Mouse (Mus musculus) midbrain, embryonic 15.5 days (tissue): ENCODE results near the gene Gm28635. TPM values are rescaled to one million over a fixed set of nuclear protein-coding genes. Genes with fewer than 3 reads are reported as not detected.
A peak's percentile ranks its signal among the peaks of the same experiment; 100 is the strongest.

ENCODE experiments used
- ATAC-seq: fragments of 200-750 bp; cut with Nextera tagmentation; replicated peaks from 2 replicates; pipeline ENCODE4 v1.8.0; 2017; ENCODE audit warnings: moderate TSS enrichment
- H3K27ac ChIP-seq: fragments of 300-500 bp; sonication (generic); 2 replicates; pipeline ENCODE4 v1.5.1; 2015; ENCODE audit warnings: mild to moderate bottlenecking, inconsistent platforms
- H3K27me3 ChIP-seq: fragments of 300-500 bp; sonication (generic); replicated peaks from 2 replicates; pipeline ENCODE4 v1.6.1; 2015; ENCODE audit warnings: inconsistent platforms
- H3K36me3 ChIP-seq: fragments of 300-500 bp; sonication (generic); replicated peaks from 2 replicates; pipeline ENCODE4 v1.6.1; 2015; ENCODE audit warnings: inconsistent platforms
- H3K4me1 ChIP-seq: fragments of 300-500 bp; sonication (generic); 2 replicates; pipeline ENCODE4 v1.6.1; 2015; ENCODE audit warnings: inconsistent platforms
- H3K4me2 ChIP-seq: fragments of 300-500 bp; sonication (generic); 2 replicates; pipeline ENCODE4 v1.6.1; 2015; ENCODE audit warnings: inconsistent platforms, mild to moderate bottlenecking, moderate library complexity
- H3K4me3 ChIP-seq: fragments of 300-500 bp; sonication (generic); 2 replicates; pipeline ENCODE4 v1.5.1; 2015; ENCODE audit warnings: mild to moderate bottlenecking, inconsistent platforms
- H3K9ac ChIP-seq: fragments of 300-500 bp; sonication (generic); 2 replicates; pipeline ENCODE4 v1.6.1; 2015; ENCODE audit warnings: mild to moderate bottlenecking, inconsistent platforms
- H3K9me3 ChIP-seq: fragments of 300-500 bp; sonication (generic); 2 replicates; pipeline ENCODE4 v1.6.1; 2016; ENCODE audit warnings: inconsistent platforms
- WGBS: fragments of 180-500 bp; shearing (Covaris S2); methylation state at CpG from one replicate; pipeline ENCODE4 v1.1.7; 2015; ENCODE audit warnings: mixed read lengths; 5-methylcytosine and 5-hydroxymethylcytosine counted together
- polyA plus RNA-seq: library from polyadenylated mRNA; unstranded; fragments of >200 nt; fragmentation: Nextera tagmentation; extraction: Ambion mirVana; gene quantifications from 2 replicates; pipeline ENCODE4 v1.2.1, GENCODE M21; 2015

Gm28635 gene
- polyA plus RNA-seq, 1 experiment from 2014 or later: not detected

- Histone ChIP-seq H3K9me3 (no peaks in the 10 kb centered on the region), H3K4me3 (peak overlapping the region; percentile 76), H3K27me3 (no peaks in the 10 kb centered on the region), H3K27ac (peak overlapping the region; percentile 56; the same call in 1 of the 2 replicates), H3K9ac (peak overlapping the region; percentile 53), H3K4me2 (peak overlapping the region; percentile 76), H3K36me3 (no peaks in the 10 kb centered on the region), H3K4me1 (peaks cover 23% of the 10 kb centered on the region)
- WGBS: 20% methylated on average over 6 of the region's 6 CpGs
- ATAC-seq: no peak; the same call in 1 of the 2 replicates
Measured at GRCm38 (mm10) chr2:84648369-84648768, 29.5 kb downstream of the Gm28635 start.

GRCm38 (mm10) chr2:84647051-84647568 is 30.7 kb downstream of the Gm28635 start:
- Histone ChIP-seq H3K9ac (no peak overlapping the region), H3K4me1 (peaks cover 28% of the 10 kb centered on the region)

DNA sequence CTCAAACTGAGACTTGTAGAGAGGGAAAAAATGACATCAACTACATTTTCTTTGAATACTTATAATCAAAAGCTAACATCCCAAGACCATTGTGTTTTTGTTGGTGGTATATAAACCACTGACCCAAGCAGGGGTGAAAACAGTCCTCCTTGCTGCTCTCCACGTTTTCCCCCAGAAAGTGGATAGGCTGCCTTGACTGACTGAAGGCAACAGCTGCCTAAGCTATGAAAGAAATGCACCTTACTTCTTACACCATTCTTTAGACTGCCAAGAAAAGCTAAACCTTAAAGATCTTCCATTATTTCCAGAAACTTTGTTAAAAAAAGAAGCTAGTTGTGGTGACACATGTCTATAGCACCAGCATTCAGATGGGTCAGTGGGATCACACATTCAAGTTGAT is 31.7 kb downstream of the Gm28635 start:
- H3K27ac ChIP-seq: no peak overlapping the region
- no peak overlapping the region for H3K4me2 ChIP-seq
- H3K27me3 ChIP-seq: no peaks in the 10 kb centered on the region

More at GRCm38 (mm10) chr2:84647051-84647568, 30.7 kb downstream of the Gm28635 start:
- H3K27me3 ChIP-seq: no peaks in the 10 kb centered on the region
- 95% methylated on average over 6 of the region's 6 CpGs for WGBS
- peak overlapping the region; percentile 76 for H3K4me2 ChIP-seq
- H3K9me3 ChIP-seq: no peaks in the 10 kb centered on the region
- H3K27ac ChIP-seq: no peak overlapping the region
- H3K36me3 ChIP-seq: no peaks in the 10 kb centered on the region
- peak overlapping the region; percentile 76 for H3K4me3 ChIP-seq
- no peak for ATAC-seq

GRCm38 (mm10) chr2:84640833-84641232 is 37.0 kb downstream of the Gm28635 start:
- no peaks in the 10 kb centered on the region for H3K9me3 ChIP-seq
- peaks cover 28% of the 10 kb centered on the region for H3K4me1 ChIP-seq
- no peaks in the 10 kb centered on the region for H3K27me3 ChIP-seq
- no peak overlapping the region for H3K27ac ChIP-seq
- no peaks in the 10 kb centered on the region for H3K36me3 ChIP-seq
- H3K4me3 ChIP-seq: no peak overlapping the region
- H3K9ac ChIP-seq: no peak overlapping the region
- ATAC-seq: no peak
- no peak overlapping the region for H3K4me2 ChIP-seq

More for the DNA sequence above, 31.7 kb downstream of the Gm28635 start:
- peaks cover 27% of the 10 kb centered on the region for H3K4me1 ChIP-seq
- no peaks in the 10 kb centered on the region for H3K36me3 ChIP-seq
- H3K9ac ChIP-seq: no peak overlapping the region
- no peaks in the 10 kb centered on the region for H3K9me3 ChIP-seq
- no peak overlapping the region for H3K4me3 ChIP-seq
- no peak for ATAC-seq
- 91% methylated on average over 1 of the region's 1 CpGs for WGBS

DNA sequence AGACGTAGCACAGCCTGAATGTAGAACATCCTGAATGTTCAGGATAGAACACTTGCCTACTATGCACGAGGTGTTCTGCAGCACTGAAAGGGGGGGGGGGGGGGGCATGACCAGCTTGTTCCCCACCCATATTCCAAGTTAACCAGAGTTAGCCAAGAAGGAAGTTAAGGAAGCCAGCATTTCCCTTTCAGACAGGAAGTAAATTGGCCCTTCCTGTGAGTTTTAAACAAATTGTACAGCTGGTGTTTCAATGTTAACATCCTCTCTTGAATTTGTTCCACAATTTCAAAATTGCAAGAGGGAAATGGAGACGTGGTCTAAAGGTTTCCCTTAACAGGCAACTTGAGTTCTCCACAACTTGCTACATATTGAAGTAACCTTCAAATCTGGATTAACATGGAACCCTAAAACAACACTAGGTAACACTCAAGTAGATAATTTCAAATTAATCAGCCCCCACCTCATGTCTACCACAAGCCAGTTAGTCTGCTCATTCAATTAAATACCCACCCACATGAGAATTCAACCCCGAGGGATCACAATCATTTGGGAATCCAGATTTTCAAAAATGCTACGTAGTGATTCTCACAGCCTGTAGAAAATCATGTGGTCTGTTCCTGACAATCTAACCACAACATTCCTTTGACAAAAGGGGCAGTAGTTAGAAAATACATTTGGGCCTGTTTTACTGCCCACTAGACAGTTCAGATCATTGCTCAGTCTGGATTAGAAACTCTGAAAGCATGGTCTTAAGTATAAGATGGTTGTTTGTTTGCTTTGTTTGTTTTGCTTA is 39.2 kb downstream of the Gm28635 start:
- no peak for ATAC-seq
- H3K9me3 ChIP-seq: no peaks in the 10 kb centered on the region
- peaks cover 48% of the 10 kb centered on the region for H3K4me1 ChIP-seq
- no peaks in the 10 kb centered on the region for H3K36me3 ChIP-seq
- H3K4me2 ChIP-seq: no peak overlapping the region
- WGBS: 59% methylated on average over 5 of the region's 5 CpGs
- H3K9ac ChIP-seq: no peak overlapping the region
- no peak overlapping the region for H3K27ac ChIP-seq
- no peaks in the 10 kb centered on the region for H3K27me3 ChIP-seq
- no peak overlapping the region for H3K4me3 ChIP-seq

- no peak overlapping the region for H3K4me3 ChIP-seq
- no peaks in the 10 kb centered on the region for H3K9me3 ChIP-seq
- no peaks in the 10 kb centered on the region for H3K27me3 ChIP-seq
- WGBS: 27% methylated on average over 7 of the region's 7 CpGs
- H3K4me1 ChIP-seq: peaks cover 48% of the 10 kb centered on the region
- no peaks in the 10 kb centered on the region for H3K36me3 ChIP-seq
- no peak overlapping the region for H3K9ac ChIP-seq
- H3K4me2 ChIP-seq: no peak overlapping the region
- peak overlapping the region; percentile 45; the same call in 1 of the 2 replicates for H3K27ac ChIP-seq
- ATAC-seq: no peak
Measured at GRCm38 (mm10) chr2:84637452-84638165, 40.2 kb downstream of the Gm28635 start.

GRCm38 (mm10) chr2:84636231-84636741 is 41.6 kb downstream of the Gm28635 start:
- H3K9ac ChIP-seq: no peak overlapping the region
- peak overlapping the region; percentile 6; the same call in 1 of the 2 replicates for H3K4me2 ChIP-seq
- no peaks in the 10 kb centered on the region for H3K36me3 ChIP-seq
- no peaks in the 10 kb centered on the region for H3K9me3 ChIP-seq
- WGBS: 25% methylated on average over 8 of the region's 8 CpGs
- ATAC-seq: no peak
- peaks cover 48% of the 10 kb centered on the region for H3K4me1 ChIP-seq
- H3K27me3 ChIP-seq: no peaks in the 10 kb centered on the region
- H3K4me3 ChIP-seq: no peak overlapping the region
- H3K27ac ChIP-seq: peak overlapping the region; percentile 64

DNA sequence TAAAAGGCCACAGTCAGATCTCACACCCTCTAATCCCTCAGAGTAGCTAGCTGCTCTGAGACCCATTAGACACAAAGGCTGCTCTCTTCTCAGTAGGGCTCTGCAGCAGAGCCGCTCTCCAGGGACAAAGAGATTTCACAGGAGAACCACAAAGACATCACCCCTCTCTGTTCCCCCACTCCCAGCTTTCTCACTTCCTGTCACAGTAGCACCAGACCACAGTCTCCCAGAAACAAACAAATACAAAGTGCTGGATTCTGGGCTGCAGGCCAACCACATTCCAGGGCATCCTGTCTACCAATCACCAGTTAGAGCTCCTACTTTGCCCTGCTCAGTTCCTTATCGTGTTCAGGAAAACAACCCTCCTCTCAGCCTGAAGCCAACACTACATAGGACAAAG is 42.2 kb downstream of the Gm28635 start:
- Histone ChIP-seq H3K27me3 (no peaks in the 10 kb centered on the region), H3K36me3 (no peaks in the 10 kb centered on the region), H3K4me2 (peak overlapping the region; percentile 6; the same call in 1 of the 2 replicates), H3K9me3 (no peaks in the 10 kb centered on the region), H3K27ac (peak overlapping the region; percentile 64), H3K9ac (no peak overlapping the region), H3K4me3 (no peak overlapping the region), H3K4me1 (peaks cover 48% of the 10 kb centered on the region)
- WGBS: 2% methylated on average over 2 of the region's 2 CpGs
- ATAC-seq: peak; percentile 90

DNA sequence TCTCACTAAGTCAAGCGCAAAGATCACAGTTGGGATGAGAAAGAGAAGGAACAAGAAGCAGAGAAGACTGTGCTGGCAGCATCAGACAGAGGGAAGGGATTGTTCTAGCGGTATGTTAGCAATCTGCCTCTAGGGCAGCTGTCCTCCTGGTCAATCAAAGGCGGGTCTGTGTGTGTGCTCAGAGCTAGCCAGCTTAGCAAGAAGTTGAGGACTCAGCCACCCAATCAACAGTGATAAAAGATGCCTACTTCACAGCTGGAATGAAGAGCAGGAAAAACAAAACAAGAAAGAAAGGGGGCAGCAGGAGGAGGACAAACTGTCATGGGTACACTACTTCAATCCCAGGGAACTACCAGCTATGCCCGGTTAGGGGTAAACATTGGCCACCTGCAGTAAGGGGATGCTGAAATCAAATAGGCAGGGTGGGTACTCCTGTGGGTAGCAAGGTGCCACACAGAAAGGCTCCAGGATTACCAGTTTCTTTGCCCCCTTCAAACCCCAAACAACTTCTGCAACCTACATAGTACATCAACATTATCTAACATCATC is 42.8 kb downstream of the Gm28635 start:
- no peak; the same call in 1 of the 2 replicates for ATAC-seq
- Histone ChIP-seq H3K27me3 (no peaks in the 10 kb centered on the region), H3K36me3 (no peaks in the 10 kb centered on the region), H3K27ac (peak overlapping the region; percentile 64), H3K4me3 (no peak overlapping the region), H3K4me2 (no peak overlapping the region), H3K9me3 (no peaks in the 10 kb centered on the region), H3K4me1 (peaks cover 48% of the 10 kb centered on the region), H3K9ac (no peak overlapping the region)
- WGBS: 25% methylated on average over 4 of the region's 4 CpGs

DNA sequence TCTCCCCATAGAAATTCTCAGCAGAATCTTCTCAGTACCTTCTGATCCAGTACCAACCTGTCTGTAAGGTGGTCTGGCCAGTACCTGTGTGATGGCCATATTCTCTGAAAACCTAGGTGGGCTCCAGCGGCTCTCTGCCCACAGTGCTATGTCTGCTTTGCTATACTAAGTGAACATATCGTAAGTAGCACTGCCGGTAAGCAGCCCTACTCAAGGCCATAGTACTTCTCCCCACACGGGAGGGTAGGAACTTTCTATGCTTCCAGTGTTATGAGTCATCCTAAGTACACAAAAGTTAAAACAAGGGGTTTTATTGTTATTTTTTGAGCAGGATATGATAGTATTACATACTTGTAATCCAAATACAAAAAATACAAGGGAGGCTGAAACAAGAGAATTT is 43.8 kb downstream of the Gm28635 start:
- no peak for ATAC-seq
- Histone ChIP-seq H3K36me3 (no peaks in the 10 kb centered on the region), H3K9ac (no peak overlapping the region), H3K9me3 (no peaks in the 10 kb centered on the region), H3K27ac (no peak overlapping the region; the same call in 1 of the 2 replicates), H3K4me1 (peaks cover 48% of the 10 kb centered on the region), H3K4me3 (no peak overlapping the region), H3K27me3 (no peaks in the 10 kb centered on the region), H3K4me2 (no peak overlapping the region)
- WGBS: 87% methylated on average over 4 of the region's 4 CpGs

DNA sequence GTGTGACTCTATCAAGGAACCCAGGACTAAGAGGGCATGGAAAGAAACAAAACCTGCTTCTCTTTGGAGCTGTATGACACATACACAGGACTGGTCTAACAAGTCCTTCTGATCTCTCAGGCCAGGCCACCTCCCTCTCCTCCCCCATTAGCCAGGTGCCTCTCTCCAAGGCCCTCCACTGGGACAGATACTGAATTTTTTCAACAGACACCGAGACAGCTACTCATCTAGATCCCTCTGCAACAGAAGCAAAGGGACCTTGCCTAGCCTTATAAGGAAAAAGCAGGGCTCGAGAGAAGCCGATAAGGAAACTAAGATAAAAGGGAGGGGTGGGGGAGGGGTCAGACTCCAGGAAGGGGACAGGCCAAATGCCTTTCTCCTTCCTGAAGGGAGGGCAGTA is 44.8 kb downstream of the Gm28635 start:
- no peaks in the 10 kb centered on the region for H3K9me3 ChIP-seq
- H3K9ac ChIP-seq: no peak overlapping the region
- no peak overlapping the region for H3K4me3 ChIP-seq
- 10% methylated on average over 3 of the region's 3 CpGs for WGBS
- no peak overlapping the region for H3K27ac ChIP-seq
- no peaks in the 10 kb centered on the region for H3K36me3 ChIP-seq
- no peaks in the 10 kb centered on the region for H3K27me3 ChIP-seq
- no peak for ATAC-seq
- no peak overlapping the region for H3K4me2 ChIP-seq
- H3K4me1 ChIP-seq: peaks cover 43% of the 10 kb centered on the region

- no peaks in the 10 kb centered on the region for H3K27me3 ChIP-seq
- no peak overlapping the region for H3K4me2 ChIP-seq
- WGBS: 96% methylated on average over 1 of the region's 1 CpGs
- ATAC-seq: no peak
- no peak overlapping the region for H3K27ac ChIP-seq
- no peak overlapping the region for H3K4me3 ChIP-seq
- peaks cover 34% of the 10 kb centered on the region for H3K4me1 ChIP-seq
- H3K9me3 ChIP-seq: no peaks in the 10 kb centered on the region
- H3K36me3 ChIP-seq: no peaks in the 10 kb centered on the region
- H3K9ac ChIP-seq: no peak overlapping the region
Measured at GRCm38 (mm10) chr2:84632001-84632400, 45.8 kb downstream of the Gm28635 start.
